Mouse (Mus musculus) midbrain, embryonic 16.5 days (tissue): ENCODE data around the gene Laptm5. TPM values are rescaled to one million over a fixed set of nuclear protein-coding genes. Genes with fewer than 3 reads are reported as not detected.
A peak's percentile ranks its signal among the peaks of the same experiment; 100 is the strongest.

Experiments used
- ATAC-seq: fragments of 200-750 bp; cut with Nextera tagmentation; 2 replicates; pipeline ENCODE4 v1.8.0; 2017; ENCODE audit warnings: moderate TSS enrichment
- H3K27ac ChIP-seq: fragments of 300-500 bp; sonication (generic); 2 replicates; pipeline ENCODE4 v1.5.1; 2014; ENCODE audit warnings: mild to moderate bottlenecking, low read length, mixed read lengths
- H3K27me3 ChIP-seq: fragments of 300-500 bp; sonication (generic); 2 replicates; pipeline ENCODE4 v1.6.1; 2014; ENCODE audit warnings: low read depth, low read length, mixed read lengths; ENCODE audit not compliant: control insufficient read depth, insufficient read depth
- H3K36me3 ChIP-seq: fragments of 300-500 bp; sonication (generic); 2 replicates; pipeline ENCODE4 v1.6.1; 2014; ENCODE audit warnings: mild to moderate bottlenecking, low read length, moderate library complexity, mixed read lengths; ENCODE audit not compliant: control insufficient read depth, insufficient read depth
- H3K4me1 ChIP-seq: fragments of 300-500 bp; sonication (generic); 2 replicates; pipeline ENCODE4 v1.6.1; 2014; ENCODE audit warnings: mild to moderate bottlenecking, low read length, mixed read lengths; ENCODE audit not compliant: control insufficient read depth, insufficient read depth
- H3K4me2 ChIP-seq: fragments of 300-500 bp; sonication (generic); 2 replicates; pipeline ENCODE4 v1.6.1; 2014; ENCODE audit warnings: mild to moderate bottlenecking, low read length, mixed read lengths
- H3K4me3 ChIP-seq: fragments of 300-500 bp; sonication (generic); 2 replicates; pipeline ENCODE4 v1.5.1; 2014; ENCODE audit warnings: low read depth, mild to moderate bottlenecking, low read length, moderate library complexity, mixed read lengths
- H3K9ac ChIP-seq: fragments of 300-500 bp; sonication (generic); 2 replicates; pipeline ENCODE4 v1.6.1; 2014; ENCODE audit warnings: low read depth, low read length, mixed read lengths
- H3K9me3 ChIP-seq: fragments of 300-500 bp; sonication (generic); replicated peaks from 2 replicates; pipeline ENCODE4 v1.6.1; 2014; ENCODE audit warnings: mild to moderate bottlenecking, low read length, mixed read lengths; ENCODE audit not compliant: control insufficient read depth, poor library complexity, severe bottlenecking
- WGBS: fragments of 180-500 bp; shearing (Covaris S2); extraction: QIAGEN DNeasy Blood & Tissue Kit; methylation state at CpG from one replicate; pipeline ENCODE4 v1.1.7; 2014; 5-methylcytosine and 5-hydroxymethylcytosine counted together
- polyA plus RNA-seq: library from polyadenylated mRNA; unstranded; fragments of >200 nt; fragmentation: Nextera tagmentation; extraction: Ambion mirVana; gene quantifications from 2 replicates; pipeline ENCODE4 v1.2.1, GENCODE M21; 2015

The Laptm5 gene
- polyA plus RNA-seq, 1 experiment from 2014 or later: 22.0 TPM

- H3K4me1 ChIP-seq: peaks cover 16% of the 10 kb centered on the region
These were observed 34.5 kb upstream of the Laptm5 start for GRCm38 (mm10) chr4:130878273-130879047.

GRCm38 (mm10) chr4:130879048-130879384, 33.9 kb upstream of the Laptm5 start:
- H3K36me3 ChIP-seq: no peaks in the 10 kb centered on the region
- WGBS: 87% methylated on average over 1 of the region's 1 CpGs
- peaks cover 16% of the 10 kb centered on the region for H3K4me1 ChIP-seq
- H3K9me3 ChIP-seq: no peaks in the 10 kb centered on the region
- H3K27ac ChIP-seq: peak overlapping the region; percentile 69
- H3K9ac ChIP-seq: peak overlapping the region; percentile 61; the same call in 1 of the 2 replicates
- H3K27me3 ChIP-seq: no peaks in the 10 kb centered on the region
- H3K4me3 ChIP-seq: no peak overlapping the region
- no peak overlapping the region for H3K4me2 ChIP-seq
- no peak for ATAC-seq

More at GRCm38 (mm10) chr4:130878273-130879047, 34.5 kb upstream of the Laptm5 start:
- H3K9me3 ChIP-seq: no peaks in the 10 kb centered on the region
- H3K9ac ChIP-seq: peak overlapping the region; percentile 61; the same call in 1 of the 2 replicates
- H3K36me3 ChIP-seq: no peaks in the 10 kb centered on the region
- 5% methylated on average over 21 of the region's 21 CpGs for WGBS
- ATAC-seq: peak; percentile 82
- peak overlapping the region; percentile 3; the same call in 1 of the 2 replicates for H3K4me3 ChIP-seq
- H3K27me3 ChIP-seq: no peaks in the 10 kb centered on the region
- H3K27ac ChIP-seq: peak overlapping the region; percentile 69
- peak overlapping the region; percentile 47 for H3K4me2 ChIP-seq

GRCm38 (mm10) chr4:130881336-130881735, 31.6 kb upstream of the Laptm5 start:
- 81% methylated on average over 5 of the region's 5 CpGs for WGBS

GRCm38 (mm10) chr4:130882762-130883161, 30.2 kb upstream of the Laptm5 start:
- H3K27ac ChIP-seq: no peak overlapping the region
- WGBS: 69% methylated on average over 15 of the region's 15 CpGs
- no peak overlapping the region for H3K9ac ChIP-seq
- no peaks in the 10 kb centered on the region for H3K27me3 ChIP-seq
- H3K4me2 ChIP-seq: no peak overlapping the region
- no peaks in the 10 kb centered on the region for H3K9me3 ChIP-seq
- H3K4me3 ChIP-seq: no peak overlapping the region
- no peaks in the 10 kb centered on the region for H3K36me3 ChIP-seq
- ATAC-seq: no peak
- peaks cover 12% of the 10 kb centered on the region for H3K4me1 ChIP-seq

More at GRCm38 (mm10) chr4:130881336-130881735, 31.6 kb upstream of the Laptm5 start:
- Histone ChIP-seq H3K27me3 (no peaks in the 10 kb centered on the region), H3K9ac (no peak overlapping the region), H3K9me3 (no peaks in the 10 kb centered on the region), H3K36me3 (no peaks in the 10 kb centered on the region), H3K4me3 (no peak overlapping the region), H3K27ac (no peak overlapping the region), H3K4me1 (peaks cover 12% of the 10 kb centered on the region), H3K4me2 (no peak overlapping the region)
- ATAC-seq: no peak

GRCm38 (mm10) chr4:130883820-130884533, 28.9 kb upstream of the Laptm5 start:
- 24% methylated on average over 13 of the region's 13 CpGs for WGBS
- no peak overlapping the region for H3K27ac ChIP-seq
- no peak overlapping the region for H3K4me3 ChIP-seq
- no peak overlapping the region for H3K4me2 ChIP-seq
- H3K27me3 ChIP-seq: no peaks in the 10 kb centered on the region
- ATAC-seq: no peak
- no peaks in the 10 kb centered on the region for H3K9me3 ChIP-seq
- H3K9ac ChIP-seq: no peak overlapping the region
- peaks cover 4% of the 10 kb centered on the region; the same call in 1 of the 2 replicates for H3K4me1 ChIP-seq
- no peaks in the 10 kb centered on the region for H3K36me3 ChIP-seq

GRCm38 (mm10) chr4:130887148-130887745, 25.7 kb upstream of the Laptm5 start:
- Histone ChIP-seq H3K4me3 (no peak overlapping the region), H3K36me3 (no peaks in the 10 kb centered on the region), H3K4me2 (no peak overlapping the region), H3K9me3 (no peaks in the 10 kb centered on the region), H3K9ac (no peak overlapping the region), H3K27ac (no peak overlapping the region), H3K27me3 (no peaks in the 10 kb centered on the region), H3K4me1 (peaks cover 4% of the 10 kb centered on the region; the same call in 1 of the 2 replicates)
- no peak for ATAC-seq
- WGBS: 62% methylated on average over 11 of the region's 11 CpGs

- H3K4me2 ChIP-seq: no peak overlapping the region
- ATAC-seq: no peak
- no peaks in the 10 kb centered on the region for H3K4me1 ChIP-seq
- no peaks in the 10 kb centered on the region for H3K27me3 ChIP-seq
- H3K9me3 ChIP-seq: no peaks in the 10 kb centered on the region
- no peak overlapping the region; the same call in 1 of the 2 replicates for H3K27ac ChIP-seq
- 63% methylated on average over 10 of the region's 11 CpGs for WGBS
- H3K4me3 ChIP-seq: no peak overlapping the region
- H3K36me3 ChIP-seq: no peaks in the 10 kb centered on the region
- no peak overlapping the region for H3K9ac ChIP-seq
These were observed 23.0 kb upstream of the Laptm5 start for GRCm38 (mm10) chr4:130889777-130890510.

GRCm38 (mm10) chr4:130890511-130890840, 22.4 kb upstream of the Laptm5 start:
- Histone ChIP-seq H3K27ac (no peak overlapping the region; the same call in 1 of the 2 replicates), H3K9ac (no peak overlapping the region), H3K9me3 (no peaks in the 10 kb centered on the region), H3K27me3 (no peaks in the 10 kb centered on the region), H3K36me3 (no peaks in the 10 kb centered on the region), H3K4me3 (no peak overlapping the region), H3K4me2 (no peak overlapping the region), H3K4me1 (no peaks in the 10 kb centered on the region)
- ATAC-seq: no peak
